Mouse (Mus musculus) fat pad, adult 2 months (tissue): Measurements from ENCODE around the gene Itpk1.

ENCODE experiments used
- DNase-seq: peaks from one replicate; pipeline ENCODE4 v3.0.0-alpha.2; 2011; ENCODE audit warnings: low read depth, low spot score; ENCODE audit errors: extremely low read depth

The Itpk1 gene

DNA sequence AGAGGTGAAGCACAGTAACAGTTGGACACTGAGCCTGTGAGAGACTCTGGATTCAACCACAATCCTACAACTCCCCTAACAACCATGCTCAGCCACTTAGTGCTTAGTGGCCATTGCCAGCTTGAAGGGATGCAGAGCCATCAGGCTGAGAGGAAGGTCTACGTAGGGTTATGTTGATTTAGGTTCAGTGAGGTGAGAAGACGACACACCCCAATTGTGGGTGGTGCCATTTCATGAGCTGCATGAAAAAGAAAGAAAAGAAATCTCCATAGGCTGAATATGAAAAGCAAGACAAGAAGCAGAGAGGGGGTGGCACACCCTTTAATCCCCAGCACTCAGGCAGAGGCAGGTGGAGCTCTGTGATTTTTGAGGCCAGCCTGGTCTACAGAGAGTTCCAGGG, 9.4 kb upstream of the Itpk1 start:
- DNase-seq = no peak

DNA sequence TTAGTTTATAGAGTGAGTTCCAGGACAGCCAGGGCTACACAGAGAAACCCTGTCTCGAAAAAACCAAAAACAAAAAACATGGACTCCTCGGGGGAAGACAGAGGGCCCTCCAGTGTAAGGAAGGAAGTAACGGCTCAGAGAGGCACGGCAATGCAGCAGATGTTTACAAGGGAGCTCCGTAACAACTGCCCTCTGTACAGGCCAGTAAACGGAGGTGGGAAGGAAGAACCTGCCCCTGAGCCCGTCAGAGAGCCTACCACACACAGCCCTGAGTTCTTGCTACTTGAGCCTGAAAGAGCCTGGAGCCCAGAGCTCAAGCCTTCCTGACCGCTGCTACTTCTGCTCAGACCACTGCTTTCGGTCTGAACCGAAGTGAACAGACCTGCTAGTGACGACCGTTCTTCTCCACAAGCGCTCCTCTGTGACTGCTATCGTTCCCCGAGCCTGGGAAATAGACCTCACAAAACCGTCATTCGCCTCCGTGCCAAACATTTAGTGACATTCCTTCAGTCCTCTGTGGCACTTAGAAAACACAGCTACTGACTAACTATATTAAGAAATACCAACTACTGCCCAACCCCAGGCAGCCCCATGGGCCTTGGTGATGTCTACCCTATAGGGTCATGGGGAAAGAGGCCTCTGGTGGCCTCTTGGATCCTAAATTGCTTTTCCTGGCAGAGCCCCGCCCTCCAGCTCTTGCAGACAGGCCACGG, 8.6 kb upstream of the Itpk1 start:
- DNase-seq = no peak

DNA sequence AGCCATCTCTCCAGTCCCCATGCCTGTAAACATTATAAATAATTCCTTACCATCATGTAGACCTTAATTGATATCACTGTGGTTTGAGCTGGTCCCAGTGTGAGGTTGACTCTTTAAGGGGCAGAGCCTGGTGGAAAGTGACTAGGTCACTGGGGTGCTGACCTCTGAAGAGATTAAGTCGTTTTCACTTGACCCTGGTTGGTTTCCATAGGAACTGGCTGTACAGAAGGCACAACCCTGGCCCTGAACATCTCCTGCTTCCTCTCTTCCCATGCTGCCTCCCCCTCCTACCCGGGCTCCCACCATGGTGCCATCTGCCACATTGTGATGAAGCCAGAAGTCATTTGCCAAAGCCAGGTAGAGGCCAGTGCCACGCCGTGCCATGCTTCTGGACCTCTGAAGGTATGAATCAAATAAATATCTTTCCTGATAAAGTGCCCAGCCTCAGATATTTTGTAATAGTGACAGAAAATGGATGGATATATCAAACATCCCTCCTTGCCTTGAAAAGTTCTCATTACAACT, 6.2 kb upstream of the Itpk1 start:
- no peak for DNase-seq

DNA sequence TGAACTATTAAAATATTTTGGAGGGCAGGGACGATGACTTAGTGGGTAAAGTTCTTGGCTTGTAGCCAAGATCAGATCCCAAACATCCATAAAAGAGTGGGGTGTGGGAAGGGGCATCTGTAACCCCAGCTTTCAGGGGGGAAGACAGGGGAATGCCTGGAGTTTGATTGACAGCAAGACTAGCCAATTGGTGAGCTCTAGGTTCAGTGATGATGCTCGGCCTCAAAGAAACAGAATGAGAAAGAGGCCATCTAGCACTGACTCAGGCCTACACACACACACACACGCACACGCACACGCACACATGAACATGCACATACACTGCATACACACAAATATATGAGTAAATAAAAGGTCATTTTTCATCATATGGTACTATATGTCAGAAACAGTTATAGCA, 5.2 kb upstream of the Itpk1 start:
- no peak for DNase-seq

DNA sequence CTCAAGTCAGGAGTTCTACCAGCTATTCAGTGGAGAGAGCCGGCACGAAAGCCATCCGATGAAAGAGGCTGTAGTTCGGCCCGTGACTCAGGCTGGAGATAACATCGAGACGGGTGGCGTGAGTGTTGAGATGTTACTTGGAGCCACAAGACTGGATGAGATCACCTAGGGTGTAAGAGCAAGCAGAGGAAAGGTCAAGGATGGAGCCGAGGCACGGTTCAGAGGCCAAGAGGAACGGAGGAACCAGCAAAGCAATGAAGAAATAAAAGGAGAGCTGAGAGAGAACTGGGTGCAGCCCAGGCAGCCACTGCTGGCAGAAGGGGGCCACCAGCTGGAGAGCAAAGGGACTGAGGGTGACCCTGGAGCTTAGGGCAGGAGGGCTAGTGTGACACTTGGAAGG, 3.5 kb upstream of the Itpk1 start:
- DNase-seq = no peak

DNA sequence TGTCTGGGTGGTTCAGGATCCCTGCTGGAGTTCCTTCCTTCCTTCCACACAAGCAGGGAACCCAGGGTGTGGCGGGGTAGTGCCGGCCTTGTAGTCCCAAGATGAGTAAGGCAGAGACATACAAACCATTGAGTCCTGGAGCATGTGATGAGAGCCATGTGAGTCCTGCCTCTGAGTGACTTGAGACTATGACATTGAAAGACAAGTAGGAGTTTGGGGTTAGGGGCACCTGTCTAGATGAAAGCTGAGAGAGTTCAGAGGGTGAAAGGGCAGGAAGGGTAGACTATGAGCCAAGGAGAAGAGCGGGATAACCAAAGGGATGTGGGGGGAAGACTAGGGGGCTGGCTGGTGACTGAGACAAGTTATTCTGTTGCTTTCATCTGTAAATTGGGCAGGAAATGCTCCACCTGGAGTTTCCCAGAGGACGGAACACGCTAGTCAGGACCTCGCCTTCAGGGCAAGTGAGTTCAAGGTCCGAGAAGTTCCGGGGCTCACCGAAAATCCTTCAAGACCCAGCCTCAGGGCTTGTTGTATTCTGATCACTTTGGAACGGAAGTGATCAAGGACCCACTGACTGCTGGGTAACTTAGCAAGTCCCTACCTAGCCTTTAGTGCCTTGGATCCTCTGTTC, 2.2 kb upstream of the Itpk1 start:
- DNase-seq = no peak

DNA sequence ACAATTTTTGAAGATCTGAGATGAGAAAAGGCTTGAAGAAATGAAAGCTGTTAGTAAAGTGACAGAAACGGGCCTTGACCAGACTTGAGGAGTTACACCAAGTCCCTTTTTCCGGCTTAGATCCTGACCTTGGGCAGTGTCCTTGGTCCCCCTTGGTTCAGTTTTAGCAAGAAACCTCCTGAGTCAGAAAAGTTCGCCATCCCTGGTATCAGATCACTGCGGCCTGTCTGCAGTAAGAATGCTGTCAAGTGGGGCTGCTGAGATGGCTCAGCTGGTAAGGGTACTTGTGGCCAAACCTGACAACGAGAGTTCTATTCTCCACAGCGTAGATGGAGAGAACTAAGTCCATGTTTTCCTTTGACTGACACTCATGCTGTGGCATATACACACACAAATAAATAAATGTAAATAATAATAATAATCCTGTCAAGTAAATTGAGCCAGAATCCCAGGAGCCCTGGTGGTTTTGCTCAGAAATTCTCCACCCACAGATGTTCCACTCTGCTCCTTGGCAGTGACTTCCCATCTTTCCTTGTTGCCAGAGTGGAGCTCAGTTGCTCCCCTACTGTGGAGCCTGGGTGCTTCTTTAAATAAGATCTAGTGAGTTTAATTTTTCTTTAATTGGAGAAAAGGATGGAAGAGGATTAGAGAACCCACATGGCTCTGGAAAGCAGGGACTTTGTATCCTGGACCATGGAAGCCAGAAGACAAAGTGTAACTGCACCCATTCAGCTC, 1.3 kb upstream of the Itpk1 start:
- DNase-seq = no peak

DNA sequence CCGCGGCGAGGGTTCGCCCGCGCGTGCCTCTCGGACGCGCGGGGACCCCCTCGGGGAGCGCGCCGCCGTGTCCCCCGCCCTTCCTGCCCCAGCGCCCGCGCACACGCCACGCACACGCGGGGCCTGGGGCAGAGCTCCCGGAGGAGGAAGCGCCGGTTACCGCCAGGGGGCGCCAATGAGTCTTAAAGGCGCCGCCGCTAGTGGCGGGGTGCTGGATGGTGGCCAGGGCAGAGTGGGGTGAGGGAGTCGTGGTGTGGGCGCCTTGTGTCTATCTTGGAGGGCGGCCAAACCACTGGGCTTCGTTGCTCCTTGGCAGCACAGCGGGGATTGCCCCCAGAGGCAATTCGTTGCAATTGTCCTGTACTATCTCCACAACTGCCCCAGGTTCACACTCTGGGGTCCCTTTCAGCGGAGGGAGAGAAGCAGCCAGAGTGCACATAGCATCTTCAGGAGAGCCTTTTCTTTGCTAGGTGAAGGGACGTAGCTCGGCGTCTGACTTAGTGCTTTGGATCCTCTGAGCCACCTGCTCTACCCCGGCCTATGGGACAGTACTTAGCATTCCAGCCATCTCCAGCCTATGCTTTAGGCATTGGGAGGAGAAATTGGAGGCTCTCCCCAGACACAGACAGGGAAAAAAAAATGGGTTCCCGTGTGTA, 614 bp upstream of the Itpk1 start:
- DNase-seq = no peak

DNA sequence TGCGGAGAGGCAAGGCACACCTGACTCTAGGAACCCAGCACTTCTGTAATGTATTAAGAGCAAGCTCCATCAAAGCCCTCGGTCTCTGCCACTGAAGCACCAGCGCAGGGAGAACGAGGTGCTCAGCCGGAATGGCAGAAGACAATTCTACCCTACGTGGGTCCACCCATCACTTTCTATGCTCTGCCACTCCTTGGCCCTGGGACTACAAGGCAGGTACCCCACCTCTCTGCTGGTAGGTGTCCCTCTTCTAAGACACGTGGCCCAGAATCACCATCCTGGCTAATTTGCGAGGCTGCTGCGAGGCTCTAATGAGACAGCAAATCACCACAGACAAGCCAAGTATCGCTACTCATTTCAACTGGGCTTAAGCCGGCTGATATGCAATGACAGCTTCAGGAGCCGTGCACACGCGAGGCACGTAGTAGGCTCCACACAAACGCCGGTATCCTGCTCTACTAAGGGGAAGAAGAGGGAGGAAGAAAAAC, 765 bp downstream of the Itpk1 start:
- no peak for DNase-seq

DNA sequence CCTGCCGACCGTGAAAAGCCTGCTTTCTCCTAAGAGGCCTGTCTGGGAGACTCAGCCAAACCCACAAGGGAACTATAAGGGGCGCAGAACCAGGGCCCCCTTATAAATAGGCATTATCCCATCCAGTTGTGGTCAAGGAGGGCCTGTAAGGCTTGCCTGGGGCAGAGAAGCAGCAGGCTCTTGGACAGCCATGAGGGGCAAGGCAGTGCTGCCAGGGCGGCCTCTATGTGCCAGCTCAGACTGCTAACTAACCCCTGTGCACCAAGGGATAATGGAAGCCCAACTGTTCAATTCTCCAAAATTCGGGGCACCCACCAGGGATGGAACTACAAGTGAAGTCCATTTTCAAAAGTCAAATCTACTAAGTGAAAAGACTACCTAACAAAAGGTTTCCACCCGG, 1.3 kb downstream of the Itpk1 start:
- no peak for DNase-seq

DNA sequence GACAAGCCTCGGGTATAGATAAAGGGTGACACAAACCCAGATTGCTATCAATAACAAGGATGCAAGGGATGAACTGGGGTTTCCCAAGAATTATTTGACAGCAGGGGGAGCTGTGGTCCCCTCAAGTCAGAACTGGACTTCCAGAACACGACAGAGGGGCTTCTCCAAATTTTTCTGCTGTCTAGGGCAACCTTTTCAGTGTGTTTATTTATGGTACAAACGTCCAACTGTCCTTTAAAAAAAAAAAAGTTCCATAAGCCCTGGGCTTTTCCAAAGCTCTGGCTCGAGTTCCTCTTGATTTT, 1.7 kb downstream of the Itpk1 start:
- DNase-seq = no peak

DNA sequence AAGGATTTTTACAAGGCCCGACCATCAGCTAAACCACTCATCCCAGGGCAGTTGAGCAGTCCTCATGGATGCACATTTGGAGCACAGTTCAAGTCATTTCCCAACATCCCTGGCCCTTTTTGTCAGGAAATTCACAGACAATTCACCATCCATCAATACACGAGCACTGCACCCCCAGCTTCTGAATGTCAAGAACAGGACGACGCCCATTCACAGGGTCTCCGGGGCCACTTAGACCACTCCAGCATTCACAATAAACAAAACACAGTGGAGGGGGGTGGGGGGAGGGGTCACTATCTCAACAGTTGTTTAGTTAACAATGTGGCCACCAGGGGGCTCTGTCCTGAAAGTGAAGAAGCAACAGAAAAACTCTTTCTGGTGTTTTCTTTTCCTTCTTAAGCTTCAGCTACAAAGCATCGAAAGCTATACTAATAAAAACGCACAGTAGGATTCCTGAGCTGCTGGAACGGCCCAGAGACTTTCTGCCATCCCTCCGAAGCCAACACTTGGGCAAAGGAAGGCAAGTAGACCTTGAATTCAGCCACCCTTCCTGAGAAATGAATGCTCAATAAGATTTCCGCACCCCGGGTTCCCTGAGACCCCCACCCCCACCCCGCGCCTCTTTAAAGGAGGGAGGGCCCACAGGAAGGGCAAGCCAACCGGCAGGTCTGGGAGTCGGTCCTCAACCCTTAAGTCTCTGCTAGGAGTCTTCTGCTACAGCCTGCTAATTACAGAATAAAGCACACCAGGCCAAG, 2.2 kb downstream of the Itpk1 start:
- DNase-seq = no peak

DNA sequence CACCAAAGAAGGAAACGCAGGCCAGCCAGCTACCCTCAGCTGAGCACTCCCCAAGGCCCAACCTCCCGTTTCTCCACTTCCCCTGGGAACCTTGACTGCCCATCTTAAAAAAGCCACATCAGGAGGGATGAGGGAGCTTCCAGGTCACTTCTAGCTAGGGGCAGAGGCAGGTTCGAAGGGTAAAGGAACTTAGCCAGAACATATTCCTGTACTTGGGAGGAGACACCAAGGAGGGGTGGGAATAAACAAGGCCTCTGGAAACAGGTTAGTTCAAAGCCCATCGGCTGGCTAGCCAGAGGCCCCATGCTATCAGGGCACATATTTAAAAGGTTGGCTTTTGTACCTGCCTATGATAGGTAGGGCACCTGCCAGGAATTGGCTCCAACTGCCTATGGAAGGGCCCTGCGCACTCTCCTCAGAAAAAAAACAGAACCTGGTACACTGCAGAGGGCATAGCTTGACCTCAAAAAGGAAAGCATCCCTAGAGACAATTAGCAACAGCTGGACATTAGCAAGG, 3.0 kb downstream of the Itpk1 start:
- DNase-seq = no peak

DNA sequence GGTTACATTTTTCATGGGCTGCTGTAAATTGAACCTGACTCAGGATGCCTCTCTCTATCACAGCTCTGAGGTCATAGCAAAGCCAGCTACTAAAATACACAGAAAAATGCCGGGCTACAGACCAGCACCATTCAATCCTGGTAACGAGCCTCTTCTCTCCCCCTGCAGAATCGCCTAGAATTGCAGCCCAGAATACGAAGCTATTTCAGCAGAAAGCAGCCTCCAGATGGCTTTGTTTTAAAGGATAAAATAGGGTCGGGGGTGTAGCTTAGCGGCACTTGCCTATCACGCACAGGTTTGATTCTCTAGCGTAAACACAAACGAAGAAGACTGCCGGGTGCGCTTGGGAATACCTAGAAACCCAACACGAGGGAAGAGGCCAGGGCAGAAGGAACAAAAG, 4.3 kb downstream of the Itpk1 start:
- no peak for DNase-seq

DNA sequence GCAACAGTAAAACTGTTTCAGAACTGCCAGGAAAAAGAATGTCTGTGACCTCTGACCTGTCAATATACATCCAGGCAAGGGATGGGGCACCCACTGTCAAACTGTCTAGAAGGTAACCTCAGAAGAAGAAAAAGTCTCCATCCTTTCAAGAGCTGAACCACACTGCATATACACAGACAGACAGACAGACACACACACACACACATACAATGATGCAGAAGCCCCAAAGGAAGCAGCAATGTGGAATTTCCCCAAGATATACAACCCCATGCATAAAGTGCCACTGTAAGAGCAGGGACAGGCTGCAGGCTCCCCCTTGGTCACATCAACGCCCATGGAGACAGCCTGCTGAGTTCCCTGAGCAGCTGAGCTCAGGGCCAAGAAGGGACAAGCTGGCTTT, 5.6 kb downstream of the Itpk1 start:
- no peak for DNase-seq

DNA sequence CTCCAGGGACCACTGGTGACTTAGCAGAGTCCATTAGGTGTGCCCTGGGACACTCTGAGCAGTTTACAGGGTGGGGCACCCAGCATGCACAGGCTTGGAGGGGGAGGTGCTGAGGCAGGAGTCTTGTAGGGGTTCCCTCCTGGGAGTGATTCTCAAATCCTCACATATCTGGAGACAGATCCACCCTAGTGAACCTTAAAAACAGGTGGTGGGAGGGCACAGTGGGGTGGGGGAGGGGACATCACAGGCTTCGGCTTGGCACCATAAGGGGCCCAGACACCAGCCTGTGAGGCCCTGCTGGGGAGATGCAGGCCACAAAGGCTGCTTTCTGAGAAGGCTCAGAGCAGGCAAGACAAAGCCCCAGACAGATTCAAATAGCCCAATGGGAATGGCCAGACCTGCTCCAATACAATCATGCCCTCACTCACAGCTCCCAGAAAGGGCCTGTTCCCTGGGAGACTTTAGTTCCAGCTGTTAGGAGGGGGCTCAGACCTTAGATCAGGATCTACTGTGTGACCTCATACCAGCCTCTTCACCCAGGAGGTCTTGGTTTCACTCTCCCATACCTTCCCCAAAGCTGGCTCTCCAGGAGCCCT, 6.5 kb downstream of the Itpk1 start:
- no peak for DNase-seq

DNA sequence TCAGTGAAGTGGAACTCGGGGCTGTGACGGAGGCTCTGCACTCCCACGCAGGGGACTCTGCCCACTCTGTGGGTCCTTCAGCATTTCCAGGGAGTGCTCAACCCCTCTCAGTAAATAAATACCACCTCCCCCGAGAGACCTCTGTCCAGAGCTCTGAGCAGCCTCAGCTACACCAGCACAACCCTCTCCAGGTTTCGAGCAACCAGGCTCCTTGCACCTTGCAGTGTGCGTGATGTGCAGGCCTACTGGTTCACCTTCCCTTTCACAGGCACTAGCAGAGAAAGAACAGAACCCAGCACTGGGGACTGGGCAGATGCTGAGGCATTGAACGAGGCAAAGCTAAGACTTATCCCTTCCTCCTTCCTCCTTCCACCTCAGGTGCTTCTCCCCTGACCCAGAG, 7.3 kb downstream of the Itpk1 start:
- no peak for DNase-seq

DNA sequence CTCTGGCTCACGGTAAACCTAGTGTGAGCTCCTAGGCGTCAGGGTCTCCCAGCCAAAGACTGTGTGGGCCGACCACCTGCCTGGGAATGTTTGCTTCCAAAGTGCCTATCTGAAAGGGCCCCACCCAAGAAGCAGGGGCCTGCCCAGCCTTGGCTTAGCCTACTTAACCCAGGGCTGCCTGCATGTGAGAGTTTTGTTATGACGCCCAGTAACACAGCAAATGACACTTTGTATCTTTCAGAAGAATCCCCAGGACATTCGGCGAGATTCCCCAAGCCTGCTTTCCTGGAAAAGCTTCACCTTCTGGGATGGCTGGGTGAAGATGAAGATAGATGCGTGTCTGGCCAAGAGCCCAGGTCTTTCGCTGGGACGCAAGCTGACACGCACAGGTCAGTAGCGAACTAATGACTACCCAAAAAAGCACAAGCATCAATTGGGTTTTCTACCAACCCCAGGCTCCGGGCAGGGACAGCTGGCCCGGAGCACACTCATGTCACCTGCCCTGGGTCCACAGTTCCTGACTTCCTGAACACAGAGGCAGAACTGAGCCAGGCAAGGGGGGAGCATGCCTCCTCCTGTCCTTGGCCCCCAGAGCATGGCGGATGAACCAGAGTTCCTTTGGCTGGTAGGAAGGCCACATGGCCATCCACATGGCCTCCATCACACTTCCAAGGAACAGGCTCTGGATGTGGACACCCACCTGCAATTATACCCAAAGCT, 7.9 kb downstream of the Itpk1 start:
- no peak for DNase-seq

DNA sequence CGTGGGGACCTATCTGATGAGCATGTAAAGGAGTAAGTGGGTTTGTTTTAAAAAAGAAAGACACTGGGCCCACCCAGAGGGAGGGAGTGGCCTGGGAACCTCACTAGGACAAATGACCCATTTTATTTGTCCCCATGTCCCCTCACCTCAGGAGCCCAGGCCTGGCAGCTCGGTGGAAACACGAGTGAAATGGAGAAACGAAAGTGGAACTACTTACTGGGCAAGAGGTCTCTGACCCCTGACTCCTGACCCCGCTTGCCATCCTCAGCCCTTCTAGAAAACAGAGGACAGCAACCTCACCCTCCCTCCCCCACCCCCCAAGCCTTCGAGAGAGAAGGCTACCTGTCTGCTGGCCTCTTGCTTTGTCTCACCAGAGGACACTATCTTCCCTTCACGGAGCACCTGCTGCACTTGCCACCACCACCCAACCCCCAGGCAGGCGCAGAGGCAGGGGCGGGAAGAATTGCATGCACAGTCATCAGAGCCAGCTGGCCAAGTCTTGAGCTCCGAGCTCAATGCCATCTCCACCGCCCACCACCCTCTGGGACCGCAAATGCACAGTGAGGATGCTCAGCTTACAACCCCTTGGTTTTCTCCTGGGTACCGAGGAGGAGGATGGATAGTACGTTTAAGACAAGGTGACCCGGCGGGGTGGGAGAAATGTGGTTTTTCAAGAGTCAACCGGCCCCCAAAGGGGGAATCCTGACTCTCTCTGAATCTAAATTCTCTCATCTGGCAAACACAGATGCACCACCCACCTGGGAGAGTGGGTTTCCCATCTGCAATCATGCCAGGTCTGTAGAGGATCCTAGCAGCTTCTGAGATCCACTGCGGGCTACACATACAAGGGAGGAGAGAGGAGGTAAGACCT, 9.1 kb downstream of the Itpk1 start:
- no peak for DNase-seq
